Mouse (Mus musculus) lung, adult 2 months (tissue): ENCODE measurements around the gene Cyp3a57. TPM values are rescaled to one million over a fixed set of nuclear protein-coding genes. Genes with fewer than 3 reads are reported as not detected.
"Not testable (repeated sequence)": the region's sequence is repeated elsewhere in the genome, so short reads cannot be mapped to it uniquely, and the experiment has no call there.

ENCODE experiments used
- DNase-seq: peaks from one replicate; pipeline ENCODE4 v3.0.0; 2022
- H3K4me1 ChIP-seq: fragments of 200-500 bp; 2 replicates; pipeline ENCODE4 v1.6.1; 2011; ENCODE audit warnings: low read length; ENCODE audit not compliant: control insufficient read depth, insufficient read depth
- H3K4me3 ChIP-seq: fragments of 200-500 bp; replicated peaks from 2 replicates; pipeline ENCODE3; 2011; ENCODE audit warnings: low read depth, mild to moderate bottlenecking, control low read depth, low read length; ENCODE audit errors: extremely low read depth
- CTCF ChIP-seq: fragments of 200-500 bp; IDR thresholded peaks from 2 replicates; pipeline ENCODE4 v1.5.1; 2011; ENCODE audit warnings: mild to moderate bottlenecking, low read length, control low read depth; ENCODE audit not compliant: insufficient read depth
- POLR2A ChIP-seq: fragments of 200-500 bp; IDR thresholded peaks from 2 replicates; pipeline ENCODE4 v1.6.1; 2011; ENCODE audit warnings: low read depth, mild to moderate bottlenecking, control low read depth, low read length, borderline replicate concordance; ENCODE audit errors: extremely low read depth
- WGBS: fragments of 180-500 bp; shearing (Covaris S2); methylation state at CpG from one replicate; pipeline ENCODE4 v1.1.7; 2018; 5-methylcytosine and 5-hydroxymethylcytosine counted together
- polyA plus RNA-seq: library from polyadenylated mRNA; depleted of rRNA; stranded (reverse); fragments of >200 nt; gene quantifications from 2 replicates; pipeline ENCODE4 v1.2.3, GENCODE M21; 2012; rRNA removed

Cyp3a57 gene
- polyA plus RNA-seq: not detected in 2 replicates

DNA sequence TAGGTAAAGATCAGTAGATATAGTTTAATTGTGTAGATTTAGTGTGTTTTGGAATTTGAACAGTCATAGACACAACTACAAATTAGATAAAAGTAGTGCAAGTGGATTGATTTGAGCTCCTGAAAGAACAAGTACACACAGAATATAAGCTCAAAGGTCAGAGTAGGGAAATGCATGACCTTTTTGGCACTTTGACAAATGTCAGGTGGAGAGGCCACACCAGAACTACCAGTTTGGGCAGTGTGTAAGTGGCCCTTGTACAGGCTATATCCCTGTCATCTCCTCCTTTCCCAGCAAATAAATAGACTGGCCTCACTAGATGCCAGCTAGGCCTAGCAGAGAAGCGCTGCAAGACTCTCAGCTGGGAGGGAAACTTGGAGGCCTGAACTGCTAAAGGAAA lies at the start of gene Cyp3a57:
Gene Cyp3a57, plus strand, starts transcription at position 339 of the 400 bp plus-strand sequence.
- DNase-seq: no peak
- WGBS: 75% methylated on average over 1 of the region's 1 CpGs
- Histone ChIP-seq H3K4me1 (no peaks in the 10 kb centered on the region), H3K4me3 (no peak within 1 kb of the TSS)
- TF ChIP-seq CTCF: no peak
- TF ChIP-seq POLR2A: no peak

DNA sequence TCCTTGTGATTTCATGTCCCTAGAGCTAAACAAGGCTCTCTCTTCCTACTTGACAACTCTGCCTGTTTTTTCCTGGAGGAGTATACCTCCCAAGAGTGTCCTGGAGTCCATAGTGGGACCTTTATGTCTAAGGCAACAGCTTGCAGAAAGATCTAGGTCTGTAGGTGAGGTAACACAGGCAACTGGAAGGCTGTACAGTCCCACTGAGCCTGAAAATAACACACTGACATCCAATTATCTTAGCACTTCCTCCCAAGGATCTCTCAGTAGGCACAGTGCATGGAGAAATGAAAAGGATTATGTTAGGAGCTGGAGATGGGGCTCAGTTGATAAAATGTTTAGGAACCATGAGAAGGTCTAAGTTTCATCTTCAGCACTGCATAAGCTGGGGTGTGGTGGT lies 44.6 kb upstream of the Cyp3a57 start:
- H3K4me3 ChIP-seq: no peak overlapping the region

DNA sequence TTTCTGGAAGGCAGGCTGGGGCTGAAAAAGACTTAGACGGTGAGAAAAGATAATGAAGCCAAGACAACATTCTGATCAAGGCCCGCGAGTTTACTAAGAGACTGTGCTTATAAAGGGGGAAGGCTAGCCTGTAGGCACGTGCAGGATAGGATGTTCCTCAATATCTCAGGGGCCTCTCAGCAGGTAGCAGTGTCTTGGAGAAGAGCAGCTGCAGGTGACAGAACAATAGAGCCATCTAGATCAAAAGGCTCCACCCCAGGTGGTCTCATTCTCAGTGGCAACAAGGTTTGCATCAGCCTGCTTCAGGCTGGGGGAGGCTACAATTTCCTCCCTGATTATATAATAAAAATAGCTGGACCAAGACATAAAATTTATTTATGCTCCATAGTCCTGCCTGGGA lies 43.3 kb upstream of the Cyp3a57 start:
- DNase-seq, H3K4me3 ChIP-seq, H3K4me1 ChIP-seq: not testable (repeated sequence)
- 73% methylated on average over 4 of the region's 4 CpGs for WGBS

More for the DNA sequence above, 44.6 kb upstream of the Cyp3a57 start:
- no peaks in the 10 kb centered on the region for H3K4me1 ChIP-seq
- no peak for DNase-seq
- no peak for TF ChIP-seq CTCF
- TF ChIP-seq POLR2A: no peak

DNA sequence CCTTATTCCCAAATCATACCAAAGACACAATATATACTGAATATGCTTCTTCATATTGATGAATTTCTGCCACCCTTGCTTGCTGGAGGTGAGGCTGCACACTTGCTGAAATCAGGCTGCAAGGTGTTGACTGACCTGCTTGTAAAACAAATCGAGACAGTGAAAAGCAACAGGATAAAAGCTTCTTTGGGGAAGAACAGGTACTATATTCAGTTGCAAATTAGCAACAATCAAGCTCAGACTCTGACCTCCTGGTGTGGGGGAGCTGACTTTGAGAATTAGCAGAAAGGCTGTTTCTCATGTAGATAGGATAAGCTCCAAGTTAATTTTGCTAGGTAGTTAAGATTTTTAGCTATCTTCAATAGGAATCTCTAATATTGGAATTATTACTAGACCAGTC lies 42.7 kb upstream of the Cyp3a57 start:
- DNase-seq: no peak
- 59% methylated on average over 1 of the region's 1 CpGs for WGBS
- Histone ChIP-seq H3K4me1 (no peaks in the 10 kb centered on the region), H3K4me3 (no peak overlapping the region)
- TF ChIP-seq POLR2A (no peak), CTCF (no peak)

DNA sequence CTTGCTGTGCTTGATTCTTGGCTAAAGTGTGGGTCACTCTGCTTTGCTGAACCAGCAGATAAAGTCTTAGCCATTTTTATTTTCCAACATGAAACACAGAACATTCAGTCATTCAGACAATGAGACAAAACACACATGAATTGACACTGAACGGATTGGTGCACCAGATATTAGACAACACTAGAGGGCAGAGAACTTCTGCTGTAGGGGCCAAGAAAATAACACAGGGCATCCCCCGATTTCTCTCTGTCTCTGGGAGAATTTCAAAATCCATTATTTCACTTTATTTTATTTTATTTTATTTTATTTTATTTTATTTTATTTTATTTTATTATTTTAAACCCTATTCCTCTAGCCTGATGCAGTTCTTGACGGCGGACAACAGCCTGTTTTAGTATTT lies 38.1 kb upstream of the Cyp3a57 start:
- DNase-seq, H3K4me3 ChIP-seq, H3K4me1 ChIP-seq: not testable (repeated sequence)
- 90% methylated on average over 4 of the region's 4 CpGs for whole genome bisulfite sequencing

DNA sequence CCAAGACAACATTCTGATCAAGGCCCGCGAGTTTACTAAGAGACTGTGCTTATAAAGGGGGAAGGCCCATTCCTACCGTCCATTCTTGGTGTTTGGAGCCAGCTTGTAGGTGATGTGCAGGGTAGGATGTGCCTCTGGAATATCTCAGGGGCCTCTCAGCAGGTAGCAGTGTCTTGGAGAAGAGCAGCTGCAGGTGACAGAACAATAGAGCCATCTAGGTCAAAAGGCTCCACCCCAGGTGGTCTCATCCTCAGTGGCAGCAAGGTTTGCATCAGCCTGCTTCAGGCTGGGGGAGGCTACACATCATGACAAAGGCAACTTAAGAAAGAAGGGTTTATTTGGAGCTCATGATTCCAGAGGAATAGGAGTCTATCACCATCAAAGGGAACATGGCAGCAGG lies 37.3 kb upstream of the Cyp3a57 start:
- DNase-seq, H3K4me3 ChIP-seq, H3K4me1 ChIP-seq: not testable (repeated sequence)
- 86% methylated on average over 3 of the region's 3 CpGs for WGBS

DNA sequence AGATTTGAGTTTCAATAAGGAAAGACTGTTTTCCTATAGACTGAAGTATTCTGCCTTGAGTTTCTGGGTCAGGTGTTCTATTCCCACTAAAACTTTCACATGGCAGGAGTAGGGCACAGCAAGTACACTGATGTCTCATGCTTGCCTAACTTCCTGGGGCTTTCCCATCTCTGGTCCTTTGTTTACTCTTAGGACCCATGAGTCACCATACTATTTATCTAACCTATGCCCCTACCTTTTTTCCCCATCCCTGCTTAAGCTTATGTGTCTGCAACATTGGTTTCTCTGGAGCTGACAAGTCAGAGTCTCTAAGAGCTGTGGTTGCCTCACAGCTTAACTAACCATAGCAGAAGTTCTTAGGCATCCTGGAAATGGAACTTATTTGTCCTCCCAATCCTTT lies 31.2 kb upstream of the Cyp3a57 start:
- TF ChIP-seq POLR2A (no peak), CTCF (no peak)
- H3K4me3 ChIP-seq: no peak overlapping the region
- H3K4me1 ChIP-seq: no peaks in the 10 kb centered on the region
- no peak for DNase-seq

DNA sequence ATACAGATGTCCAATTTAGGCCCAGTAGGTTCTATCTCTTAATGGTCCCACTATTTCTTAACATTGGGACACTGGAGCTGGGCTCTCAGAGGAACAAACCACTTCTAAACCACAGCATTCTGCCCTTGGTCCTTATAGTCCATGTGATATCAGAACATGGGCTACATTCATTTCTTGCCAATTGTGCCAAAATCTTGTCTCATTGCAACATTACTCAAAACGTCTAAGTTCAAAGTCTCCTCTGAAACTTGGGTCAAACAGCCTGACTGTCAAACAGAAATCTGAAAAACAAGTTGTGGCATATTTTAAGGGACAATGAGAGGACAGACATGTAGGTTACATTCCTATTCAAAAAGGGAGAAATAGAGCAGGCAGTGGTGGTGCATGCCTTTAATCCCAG lies 27.9 kb upstream of the Cyp3a57 start:
- WGBS: 76% methylated on average over 1 of the region's 1 CpGs
- Histone ChIP-seq H3K4me1 (no peaks in the 10 kb centered on the region), H3K4me3 (no peak overlapping the region)
- TF ChIP-seq CTCF (no peak), POLR2A (no peak)
- no peak for DNase-seq

DNA sequence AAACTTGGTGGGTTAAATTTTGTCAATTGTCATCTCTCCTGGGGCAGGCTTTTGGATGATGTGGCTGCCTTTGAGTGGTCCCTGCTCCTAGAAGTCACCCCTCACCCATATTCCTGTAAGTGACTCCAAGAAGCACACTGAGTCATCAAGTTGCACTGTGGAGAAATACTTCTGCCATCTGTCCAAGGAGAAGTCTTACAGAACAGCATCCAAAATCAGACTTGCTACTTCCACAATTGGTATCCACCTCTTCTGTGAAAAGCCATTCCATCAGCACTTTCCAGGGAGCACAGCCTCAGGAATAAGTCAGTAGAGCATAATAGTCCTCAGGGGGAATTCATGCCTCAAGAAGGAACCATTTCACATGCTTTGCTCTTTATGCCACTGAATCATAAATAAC lies 6.3 kb upstream of the Cyp3a57 start:
- H3K4me1 ChIP-seq, DNase-seq: not testable (repeated sequence)

DNA sequence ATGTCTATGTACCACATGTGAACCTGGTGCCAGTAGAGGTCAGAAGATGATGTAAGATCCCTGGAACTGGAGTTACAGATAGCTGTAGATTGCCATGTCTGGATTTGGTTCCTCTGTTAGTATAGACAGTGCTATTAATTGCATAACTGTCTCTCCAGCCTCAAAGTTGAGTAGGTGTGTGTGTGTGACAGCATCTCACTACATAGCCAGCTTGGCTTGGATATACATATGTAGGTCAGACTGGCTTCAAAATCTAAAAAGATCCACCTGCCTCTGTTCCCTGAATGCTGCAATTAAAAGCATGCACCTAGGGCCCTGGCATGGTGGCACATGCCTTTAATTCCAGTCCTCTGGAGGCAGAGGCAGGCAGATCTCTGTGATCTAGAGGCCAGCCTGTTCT lies 4.6 kb downstream of the Cyp3a57 start:
- Histone ChIP-seq H3K4me1 (no peaks in the 10 kb centered on the region), H3K4me3 (no peak overlapping the region)
- no peak for DNase-seq
- TF ChIP-seq CTCF: no peak
- no peak for TF ChIP-seq POLR2A

More for the DNA sequence above, 6.3 kb upstream of the Cyp3a57 start:
- H3K4me3 ChIP-seq: not testable (repeated sequence)

DNA sequence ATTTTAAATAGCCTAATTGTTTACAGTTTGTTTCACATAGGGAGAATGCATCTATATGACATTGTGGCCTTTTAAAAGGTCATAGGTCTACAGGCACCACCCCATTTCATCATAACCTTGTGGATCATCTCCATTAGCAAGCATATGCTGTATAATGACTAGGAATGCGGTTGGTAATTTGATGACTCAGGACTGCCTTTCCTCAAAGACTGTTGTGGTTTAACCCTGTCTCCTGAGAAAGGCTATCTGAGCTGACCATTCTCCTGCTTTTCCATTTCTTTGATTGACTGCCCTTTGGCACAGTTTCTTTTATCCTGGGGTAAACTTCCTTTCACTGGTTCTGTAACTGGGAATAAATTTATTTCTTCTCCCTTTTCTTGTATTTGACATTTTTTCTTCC lies 8.0 kb downstream of the Cyp3a57 start:
- Histone ChIP-seq H3K4me3 (no peak overlapping the region), H3K4me1 (no peaks in the 10 kb centered on the region)
- 72% methylated on average over 1 of the region's 1 CpGs for WGBS
- no peak for TF ChIP-seq CTCF
- no peak for TF ChIP-seq POLR2A
- no peak for DNase-seq

DNA sequence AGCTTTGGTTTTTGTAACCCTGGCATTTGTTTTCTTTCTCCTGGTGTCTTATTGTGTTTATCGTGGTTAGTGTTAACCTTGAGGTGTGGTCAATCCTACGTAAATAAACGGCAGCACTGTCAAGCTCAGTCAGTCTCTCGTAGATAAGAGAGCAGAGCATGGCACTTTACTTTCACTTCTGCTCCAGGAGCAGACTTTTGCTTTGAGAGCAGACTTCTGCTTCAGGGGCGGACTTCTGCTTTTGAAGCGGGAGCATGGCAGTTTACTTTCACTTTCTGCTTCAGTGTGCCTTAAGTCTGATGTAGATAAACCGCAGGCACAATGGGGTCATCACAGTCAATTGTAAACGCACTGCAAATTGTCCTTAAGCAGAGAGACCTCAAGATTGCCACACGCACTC lies 70.3 kb downstream of the Cyp3a57 start:
- not testable (repeated sequence) for DNase-seq, H3K4me1 ChIP-seq, H3K4me3 ChIP-seq
- 86% methylated on average over 9 of the region's 9 CpGs for WGBS
